ENCODE assay signal across 16 mouse cellular contexts in the genomic region with DNA sequence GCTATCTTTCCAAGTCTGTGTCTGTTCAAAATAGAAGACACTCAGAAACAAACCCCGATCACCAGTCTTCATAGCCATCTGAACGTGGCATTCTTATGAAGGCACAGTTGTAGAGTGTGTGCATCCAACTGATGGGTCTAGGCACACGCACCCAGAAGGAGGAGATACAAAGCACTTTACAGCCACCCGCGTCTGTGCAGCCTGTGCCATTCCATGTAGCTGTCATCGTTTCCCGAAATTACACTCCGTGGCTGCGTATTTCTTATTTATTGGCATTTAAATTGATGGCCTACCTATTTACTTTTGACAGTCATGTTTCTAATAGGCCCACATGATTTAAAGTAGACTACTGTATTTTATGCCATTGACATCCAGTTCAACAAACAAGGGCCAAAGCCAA. TPM values are rescaled to one million over a fixed set of nuclear protein-coding genes. Genes with fewer than 3 reads are reported as not detected.
DNase-seq lines count a peak whose midpoint lies in the region; ATAC-seq and TF ChIP-seq lines count a peak whose summit lies in the region.
"Had no signal": no experiment of that assay in that cellular context is flagged by ENCODE, and none has a peak within 500 bp of the region (broad histone marks: within the 10 kb centered on the region; RNA-seq: fewer than 3 reads in every experiment).

No protein-coding gene starts in this region.

- no peaks in the 10 kb centered on the region for H3K27me3 ChIP-seq in forebrain, postnatal 0 days (ENCODE audit: insufficient read depth, low read length)
- peaks cover 10% of the 10 kb centered on the region for H3K27me3 ChIP-seq in midbrain, embryonic 12.5 days

- 40% methylated on average over 9 of the region's 9 CpGs for WGBS in forebrain, postnatal 0 days
- WGBS in midbrain, embryonic 12.5 days, result 88% methylated on average over 9 of the region's 9 CpGs

- no peak for TF ChIP-seq CTCF in left cerebral cortex, adult 2 months (IDR thresholded peaks at IDR 0.05)
- no peak for TF ChIP-seq CTCF in forebrain, postnatal 0 days (IDR thresholded peaks at IDR 0.05; ENCODE audit: low read depth)

- peak overlapping the region; percentile 93 for H3K27ac ChIP-seq in left cerebral cortex, adult 2 months
- peak overlapping the region; percentile 98 for H3K27ac ChIP-seq in forebrain, postnatal 0 days (ENCODE audit: low read depth, low read length)
- H3K27ac ChIP-seq in midbrain, embryonic 12.5 days (replicated peaks), result no peak overlapping the region
- H3K27ac ChIP-seq: heart, embryonic 13.5 days; kidney, postnatal 0 days had no signal

- intact Hi-C loops in left cerebral cortex, adult 2 months (cut with DNase I), result loop anchor here (5.0 kb wide), 2 partner anchors 172 to 527 kb away; partner anchors contain the start of gene Rtn1

- peak overlapping the region; percentile 99 for H3K9ac ChIP-seq in forebrain, postnatal 0 days
- no peak overlapping the region; the same call in none of the 2 replicates for H3K9ac ChIP-seq in midbrain, embryonic 12.5 days (replicated peaks)
- H3K9ac ChIP-seq: heart, embryonic 13.5 days had no signal

- peak overlapping the region; percentile 65 for H3K4me2 ChIP-seq in forebrain, postnatal 0 days (ENCODE audit: low read depth)
- H3K4me2 ChIP-seq in midbrain, embryonic 12.5 days (replicated peaks), result peak overlapping the region; percentile 58

- no peak for DNase-seq in left cerebral cortex, adult 2 months (ENCODE audit: extremely low spot score in 1 of 2, low spot score in 2 of 2)
- DNase-seq in left cerebral cortex, adult 9 months (ENCODE audit: low spot score in 2 of 2), result no peak
- peak; percentile 71 for DNase-seq in forebrain, postnatal 0 days
- DNase-seq in thymus, postnatal 36 days, result no peak
- no peak for DNase-seq in gastrocnemius, adult 8-10 months (ENCODE audit: low spot score in 2 of 2)
- DNase-seq: gastrocnemius, postnatal 10 days; layer of hippocampus, postnatal 36 days; liver had no signal

- H3K9me3 ChIP-seq in forebrain, postnatal 0 days (ENCODE audit: low read length), result no peaks in the 10 kb centered on the region
- no peaks in the 10 kb centered on the region for H3K9me3 ChIP-seq in midbrain, embryonic 12.5 days
- H3K9me3 ChIP-seq: heart, embryonic 13.5 days had no signal

- H3K36me3 ChIP-seq in forebrain, postnatal 0 days (ENCODE audit: insufficient read depth), result no peaks in the 10 kb centered on the region
- no peaks in the 10 kb centered on the region for H3K36me3 ChIP-seq in midbrain, embryonic 12.5 days
- H3K36me3 ChIP-seq: heart, embryonic 13.5 days had no signal

- peak overlapping the region; percentile 83 for H3K4me3 ChIP-seq in left cerebral cortex, adult 2 months
- H3K4me3 ChIP-seq in forebrain, postnatal 0 days (ENCODE audit: low read depth, low read length), result peak overlapping the region; percentile 65
- H3K4me3 ChIP-seq in midbrain, embryonic 12.5 days, result peak overlapping the region; percentile 69
- H3K4me3 ChIP-seq: heart, embryonic 13.5 days; myocyte had no signal

- peaks cover 36% of the 10 kb centered on the region for H3K4me1 ChIP-seq in forebrain, postnatal 0 days (ENCODE audit: insufficient read depth)
- peaks cover 27% of the 10 kb centered on the region; the same call in 1 of the 2 replicates for H3K4me1 ChIP-seq in midbrain, embryonic 12.5 days

- ATAC-seq in forebrain, postnatal 0 days, result no peak
- ATAC-seq in midbrain, embryonic 12.5 days (ENCODE audit: low FRiP score, low read depth), result no peak
- ATAC-seq in erythroblast, adult 5-6 weeks (replicated peaks; ENCODE audit: low FRiP score, poor library complexity, severe bottlenecking), result no peak
- ATAC-seq: inflammation-experienced regulatory T-cells, adult 6 months had no signal

RNA-seq across cellular contexts. Expression of gene Ccdc175, which starts 50.1 kb away (rescaled TPM):
- total RNA-seq in left cerebral cortex, adult 2 months (2021), result not detected
- 0.08 TPM in 1 of 2 replicates, not detected in the other for total RNA-seq in forebrain, postnatal 0 days (2014; rRNA removed)
- not detected in 2 replicates for polyA plus RNA-seq in forebrain, postnatal 0 days (2015; fragmentation: Nextera tagmentation; extraction: Ambion mirVana)
- 0.12 TPM in 1 of 2 replicates, not detected in the other for polyA plus RNA-seq in midbrain, embryonic 12.5 days (2016; fragmentation: Nextera tagmentation; extraction: Ambion mirVana)
- total RNA-seq in erythroblast, adult 5-6 weeks (2015; ENCODE audit: low replicate concordance), result not detected in 2 replicates
- total RNA-seq in erythroblast, adult 5-6 weeks (2017; ENCODE audit: low replicate concordance), result not detected in 2 replicates
- total RNA-seq in gastrocnemius, adult 8-10 months (2022), result not detected
- total RNA-seq: adrenal gland, adult 18-20 months; gastrocnemius, postnatal 10 days; layer of hippocampus, postnatal 36 days had no signal
- polyA plus RNA-seq: heart, embryonic 13.5 days; lung, embryonic 16.5 days; myocyte had no signal
